ENCODE assay signal across 8 mouse cellular contexts in the genomic region with DNA sequence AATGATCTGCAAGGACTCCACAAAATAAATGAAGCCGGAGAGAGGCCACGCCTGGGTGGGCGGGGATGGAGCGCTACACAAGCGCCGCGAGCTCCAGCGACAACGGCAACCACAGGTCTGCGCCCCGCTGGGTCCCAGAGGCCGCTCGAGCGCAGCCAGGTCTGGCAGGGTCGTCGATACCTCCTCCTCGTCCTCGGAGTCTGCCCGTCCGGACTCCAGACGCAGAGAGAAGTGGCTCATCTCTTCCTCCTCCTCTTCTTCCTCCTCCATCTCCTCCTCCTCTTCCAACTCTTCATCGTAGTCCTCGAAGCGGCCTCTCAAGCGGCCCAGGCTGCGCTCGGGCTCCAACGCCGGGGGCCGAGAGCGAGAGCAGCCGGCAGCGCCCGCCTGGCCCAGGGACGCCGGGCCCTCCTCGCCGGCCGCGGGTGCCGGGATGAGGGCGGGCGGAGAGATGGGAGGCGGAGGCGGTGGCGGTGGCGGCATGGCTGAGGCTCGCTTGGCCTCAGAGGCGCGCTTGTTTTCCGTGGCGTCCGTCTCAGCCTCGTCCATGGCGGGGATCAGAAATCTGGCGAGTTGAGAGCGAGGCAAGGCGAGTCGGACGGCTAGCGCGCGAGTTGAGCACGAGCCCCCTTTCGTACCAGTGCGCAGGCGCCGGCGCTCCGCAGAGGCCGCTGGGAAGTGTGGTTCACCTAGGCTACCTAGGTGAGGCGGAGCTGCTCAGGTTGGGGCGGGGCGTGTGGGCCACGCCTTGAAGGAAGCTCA. TPM values are rescaled to one million over a fixed set of nuclear protein-coding genes. Genes with fewer than 3 reads are reported as not detected.
DNase-seq lines count a peak whose midpoint lies in the region; ATAC-seq lines count a peak whose summit lies in the region.

A gene (minus strand): TSS at position 636 of the 762 bp plus-strand sequence.

- no peaks in the 10 kb centered on the region; the same call in 1 of the 2 replicates for H3K27me3 ChIP-seq in hindbrain, embryonic 15.5 days

- peak within 1 kb of the TSS; percentile 93 for H3K9ac ChIP-seq in hindbrain, embryonic 15.5 days

- H3K4me1 ChIP-seq in hindbrain, embryonic 15.5 days (replicated peaks), result peaks cover 18% of the 10 kb centered on the region

- ATAC-seq in hindbrain, embryonic 15.5 days (ENCODE audit: low FRiP score, low read depth), result peak; percentile 92

- H3K9me3 ChIP-seq in hindbrain, embryonic 15.5 days, result no peaks in the 10 kb centered on the region

- peak within 1 kb of the TSS; percentile 90 for H3K4me3 ChIP-seq in hindbrain, embryonic 15.5 days

- H3K4me2 ChIP-seq in hindbrain, embryonic 15.5 days, result peak within 1 kb of the TSS; percentile 74

- WGBS in hindbrain, embryonic 15.5 days, result under 1% methylated on average over 75 of the region's 75 CpGs

- H3K36me3 ChIP-seq in hindbrain, embryonic 15.5 days, result peaks cover 17% of the 10 kb centered on the region

- H3K27ac ChIP-seq in hindbrain, embryonic 15.5 days (replicated peaks), result peak within 1 kb of the TSS; percentile 97

- DNase-seq in WW6 (ENCODE audit: low read depth, low spot score), result peak; percentile 89
- peak; percentile 88 to 89 for DNase-seq in cerebellum, postnatal 36 days
- DNase-seq in frontal cortex, postnatal 36 days (ENCODE audit: low spot score in 2 of 2), result peak; percentile 84 to 87
- peak; percentile 83 to 84 for DNase-seq in layer of hippocampus, postnatal 36 days
- DNase-seq in lung, postnatal 36 days, result peak; percentile 85
- DNase-seq in retina, postnatal 1 day, result peak; percentile 87
- DNase-seq in urinary bladder, adult 18-20 months (ENCODE audit: low spot score in 2 of 2), result peak; percentile 68 to 77

RNA-seq across cellular contexts. Expression of the gene that starts here (rescaled TPM):
- polyA plus RNA-seq in hindbrain, embryonic 15.5 days (2015; fragmentation: Nextera tagmentation; extraction: Ambion mirVana), result 29.3 and 33.4 TPM in 2 replicates
- total RNA-seq in layer of hippocampus, postnatal 36 days (2021), result 10 to 100 TPM; 21.3 to 24.6 TPM

Comparison
In these comparisons a context has a peak if more than half of its experiments do, and no peak if none do; other contexts are left out.
1. Peak in every context shown above with its lines: DNase-seq, ATAC-seq, H3K4me3 ChIP-seq and H3K27ac ChIP-seq.